Comparison of ENCODE assay signal across 14 mouse cellular contexts in genomic region chr6:89535626-89536225, GRCm38 (mm10).
"Had no signal": no experiment of that assay in that cellular context is flagged by ENCODE, and none has a peak within 500 bp of the region (broad histone marks: within the 10 kb centered on the region; RNA-seq: fewer than 3 reads in every experiment).

No protein-coding gene starts in this region.

- H3K27me3 ChIP-seq: intestine, embryonic 15.5 days; kidney, embryonic 15.5 days; liver, embryonic 12.5 days; megakaryocyte, embryonic 14.5 days; midbrain, embryonic 15.5 days; neural tube, embryonic 12.5 days had no signal

- H3K4me3 ChIP-seq: intestine, embryonic 15.5 days; kidney, embryonic 15.5 days; left cerebral cortex, adult 2 months; limb, embryonic 10.5 days; liver, embryonic 12.5 days; megakaryocyte, embryonic 14.5 days; midbrain, embryonic 15.5 days; neural tube, embryonic 12.5 days had no signal

- DNase-seq: kidney, postnatal 14 days; right cerebral cortex, postnatal 4 days; spleen, adult 18-20 months; thymus, adult 18-20 months; thymus, postnatal 14 days had no signal

- H3K27ac ChIP-seq: intestine, embryonic 15.5 days; kidney, embryonic 15.5 days; left cerebral cortex, adult 2 months; limb, embryonic 10.5 days; liver, embryonic 12.5 days; midbrain, embryonic 15.5 days; neural tube, embryonic 12.5 days had no signal

- H3K9ac ChIP-seq: intestine, embryonic 15.5 days; kidney, embryonic 15.5 days; liver, embryonic 12.5 days; midbrain, embryonic 15.5 days; neural tube, embryonic 12.5 days had no signal

- H3K4me1 ChIP-seq: intestine, embryonic 15.5 days; kidney, embryonic 15.5 days; limb, embryonic 10.5 days; midbrain, embryonic 15.5 days; neural tube, embryonic 12.5 days had no signal

- H3K9me3 ChIP-seq: intestine, embryonic 15.5 days; kidney, embryonic 15.5 days; limb, embryonic 10.5 days; liver, embryonic 12.5 days; megakaryocyte, embryonic 14.5 days; midbrain, embryonic 15.5 days; neural tube, embryonic 12.5 days had no signal

- H3K4me2 ChIP-seq: intestine, embryonic 15.5 days; kidney, embryonic 15.5 days; liver, embryonic 12.5 days; midbrain, embryonic 11.5 days; midbrain, embryonic 15.5 days; neural tube, embryonic 12.5 days had no signal

- H3K36me3 ChIP-seq: intestine, embryonic 15.5 days; kidney, embryonic 15.5 days; limb, embryonic 10.5 days; liver, embryonic 12.5 days; midbrain, embryonic 15.5 days; neural tube, embryonic 12.5 days had no signal

- ATAC-seq: intestine, embryonic 15.5 days; liver, embryonic 12.5 days; midbrain, embryonic 15.5 days had no signal
